Mouse (Mus musculus): ENCODE results near the gene Pygo1. TPM values are rescaled to one million over a fixed set of nuclear protein-coding genes. Genes with fewer than 3 reads are reported as not detected.
A peak's percentile ranks its signal among the peaks of the same experiment; 100 is the strongest.

Gene Pygo1
- polyA plus RNA-seq, 1 experiment = 0.38 TPM

GRCm38 (mm10) chr9:72881026-72881768 is 44.2 kb upstream of the Pygo1 start:
- no peaks in the 10 kb centered on the region for H3K4me1 ChIP-seq (ENCODE audit: control insufficient read depth, insufficient read depth, low read length)
- peak; percentile 90 for DNase-seq

DNA sequence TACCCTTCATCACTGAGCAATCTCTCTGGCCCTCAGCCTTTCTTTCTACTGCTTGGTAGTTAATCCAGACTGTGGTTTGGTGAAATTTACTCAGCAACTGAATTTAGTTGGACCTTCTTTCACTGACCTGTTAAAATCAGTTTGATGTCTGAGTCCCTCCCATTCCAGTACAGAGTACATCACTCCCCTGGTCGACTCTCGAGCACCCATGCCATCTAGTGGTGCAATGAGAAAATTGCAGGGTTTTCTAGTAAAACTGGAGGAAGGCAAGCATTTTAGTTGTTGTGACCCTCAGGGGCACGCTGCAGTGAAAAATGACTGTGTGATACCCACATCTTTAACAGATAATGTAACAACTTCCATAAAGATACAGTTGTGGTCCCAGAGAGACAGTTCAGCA is 41.5 kb upstream of the Pygo1 start:
- no peak overlapping the region for H3K27ac ChIP-seq (ENCODE audit: insufficient read depth, low read depth, low read length)
- DNase-seq = peak; percentile 58
- no peaks in the 10 kb centered on the region for H3K27me3 ChIP-seq (replicated peaks; ENCODE audit: control insufficient read depth, insufficient read depth, low read length)
- H3K36me3 ChIP-seq (ENCODE audit: control insufficient read depth, insufficient read depth, low read length) = no peaks in the 10 kb centered on the region
- no peak overlapping the region for H3K4me3 ChIP-seq (ENCODE audit: insufficient read depth, low read depth, low read length)
- WGBS = 7% methylated on average over 3 of the region's 3 CpGs
- TF ChIP-seq CTCF (conservative IDR thresholded peaks at IDR 0.05; ENCODE audit: insufficient read depth, insufficient read length, low read depth, low read length) = peak; percentile 84
- no peak for TF ChIP-seq POLR2A (IDR thresholded peaks at IDR 0.05; ENCODE audit: low read depth, low read length)
- H3K4me1 ChIP-seq (ENCODE audit: control insufficient read depth, insufficient read depth, low read length) = no peaks in the 10 kb centered on the region

More at GRCm38 (mm10) chr9:72881026-72881768, 44.2 kb upstream of the Pygo1 start:
- Histone ChIP-seq H3K27ac (ENCODE audit: insufficient read depth, low read depth, low read length) (no peak overlapping the region), H3K4me3 (ENCODE audit: insufficient read depth, low read depth, low read length) (no peak overlapping the region), H3K36me3 (ENCODE audit: control insufficient read depth, insufficient read depth, low read length) (no peaks in the 10 kb centered on the region), H3K27me3 (replicated peaks; ENCODE audit: control insufficient read depth, insufficient read depth, low read length) (no peaks in the 10 kb centered on the region)
- 14% methylated on average over 15 of the region's 15 CpGs for WGBS
- TF ChIP-seq CTCF (conservative IDR thresholded peaks at IDR 0.05; ENCODE audit: insufficient read depth, insufficient read length, low read depth, low read length) (no peak), POLR2A (IDR thresholded peaks at IDR 0.05; ENCODE audit: low read depth, low read length) (no peak)

- Histone ChIP-seq H3K27ac (ENCODE audit: insufficient read depth, low read depth, low read length) (no peak overlapping the region), H3K4me3 (ENCODE audit: insufficient read depth, low read depth, low read length) (no peak overlapping the region), H3K4me1 (ENCODE audit: control insufficient read depth, insufficient read depth, low read length) (no peaks in the 10 kb centered on the region), H3K36me3 (ENCODE audit: control insufficient read depth, insufficient read depth, low read length) (no peaks in the 10 kb centered on the region), H3K27me3 (replicated peaks; ENCODE audit: control insufficient read depth, insufficient read depth, low read length) (no peaks in the 10 kb centered on the region)
- no peak for TF ChIP-seq POLR2A (IDR thresholded peaks at IDR 0.05; ENCODE audit: low read depth, low read length)
- no peak for DNase-seq
- WGBS = 91% methylated on average over 1 of the region's 1 CpGs
Measured at GRCm38 (mm10) chr9:72889777-72890176, 35.7 kb upstream of the Pygo1 start.

- no peaks in the 10 kb centered on the region for H3K4me1 ChIP-seq (ENCODE audit: control insufficient read depth, insufficient read depth, low read length)
- no peak overlapping the region for H3K27ac ChIP-seq (ENCODE audit: insufficient read depth, low read depth, low read length)
- no peak for DNase-seq
- whole genome bisulfite sequencing = 80% methylated on average over 10 of the region's 10 CpGs
- TF ChIP-seq POLR2A (IDR thresholded peaks at IDR 0.05; ENCODE audit: low read depth, low read length) (no peak), CTCF (conservative IDR thresholded peaks at IDR 0.05; ENCODE audit: insufficient read depth, insufficient read length, low read depth, low read length) (no peak)
- no peaks in the 10 kb centered on the region for H3K36me3 ChIP-seq (ENCODE audit: control insufficient read depth, insufficient read depth, low read length)
- H3K4me3 ChIP-seq (ENCODE audit: insufficient read depth, low read depth, low read length) = no peak overlapping the region
- no peaks in the 10 kb centered on the region for H3K27me3 ChIP-seq (replicated peaks; ENCODE audit: control insufficient read depth, insufficient read depth, low read length)
Measured at GRCm38 (mm10) chr9:72890499-72891085, 34.9 kb upstream of the Pygo1 start.

DNA sequence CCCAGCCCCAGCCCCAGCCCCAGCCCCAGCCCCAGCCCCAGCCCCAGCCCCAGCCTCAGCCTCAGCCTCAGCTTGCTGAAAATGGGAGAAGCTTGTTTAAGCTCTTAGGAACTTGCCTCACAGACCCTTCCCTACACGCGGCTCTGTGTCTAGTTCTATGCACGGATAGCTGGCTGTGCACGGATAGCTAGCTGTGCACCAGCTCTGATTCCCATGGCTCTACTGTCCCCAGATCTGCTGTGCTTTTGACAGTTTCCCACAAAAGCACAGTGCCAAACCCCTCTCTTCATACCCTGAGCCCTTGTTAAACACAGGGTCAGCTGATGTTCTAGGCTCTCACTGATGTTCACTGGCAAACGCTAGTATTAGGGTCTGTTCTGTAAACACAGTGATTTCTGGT is 32.7 kb upstream of the Pygo1 start:
- Histone ChIP-seq H3K36me3 (ENCODE audit: control insufficient read depth, insufficient read depth, low read length) (no peaks in the 10 kb centered on the region), H3K27ac (ENCODE audit: insufficient read depth, low read depth, low read length) (no peak overlapping the region), H3K4me3 (ENCODE audit: insufficient read depth, low read depth, low read length) (no peak overlapping the region), H3K4me1 (ENCODE audit: control insufficient read depth, insufficient read depth, low read length) (no peaks in the 10 kb centered on the region), H3K27me3 (replicated peaks; ENCODE audit: control insufficient read depth, insufficient read depth, low read length) (no peaks in the 10 kb centered on the region)
- no peak for DNase-seq
- 95% methylated on average over 5 of the region's 5 CpGs for WGBS
- TF ChIP-seq POLR2A (IDR thresholded peaks at IDR 0.05; ENCODE audit: low read depth, low read length) (no peak), CTCF (conservative IDR thresholded peaks at IDR 0.05; ENCODE audit: insufficient read depth, insufficient read length, low read depth, low read length) (no peak)

GRCm38 (mm10) chr9:72894796-72895352 is 30.6 kb upstream of the Pygo1 start:
- TF ChIP-seq CTCF (conservative IDR thresholded peaks at IDR 0.05; ENCODE audit: insufficient read depth, insufficient read length, low read depth, low read length) (peak; percentile 11; the same call in 1 of the 2 replicates), POLR2A (IDR thresholded peaks at IDR 0.05; ENCODE audit: low read depth, low read length) (no peak)
- no peak overlapping the region for H3K4me3 ChIP-seq (ENCODE audit: insufficient read depth, low read depth, low read length)
- no peaks in the 10 kb centered on the region for H3K4me1 ChIP-seq (ENCODE audit: control insufficient read depth, insufficient read depth, low read length)
- H3K27me3 ChIP-seq (replicated peaks; ENCODE audit: control insufficient read depth, insufficient read depth, low read length) = no peaks in the 10 kb centered on the region
- no peak for DNase-seq
- H3K27ac ChIP-seq (ENCODE audit: insufficient read depth, low read depth, low read length) = no peak overlapping the region
- no peaks in the 10 kb centered on the region for H3K36me3 ChIP-seq (ENCODE audit: control insufficient read depth, insufficient read depth, low read length)
- 96% methylated on average over 6 of the region's 6 CpGs for WGBS

- no peak for TF ChIP-seq CTCF (conservative IDR thresholded peaks at IDR 0.05; ENCODE audit: insufficient read depth, insufficient read length, low read depth, low read length)
- TF ChIP-seq POLR2A (IDR thresholded peaks at IDR 0.05; ENCODE audit: low read depth, low read length) = no peak
- Histone ChIP-seq H3K27me3 (replicated peaks; ENCODE audit: control insufficient read depth, insufficient read depth, low read length) (no peaks in the 10 kb centered on the region), H3K27ac (ENCODE audit: insufficient read depth, low read depth, low read length) (no peak overlapping the region), H3K4me3 (ENCODE audit: insufficient read depth, low read depth, low read length) (no peak overlapping the region), H3K4me1 (ENCODE audit: control insufficient read depth, insufficient read depth, low read length) (no peaks in the 10 kb centered on the region), H3K36me3 (ENCODE audit: control insufficient read depth, insufficient read depth, low read length) (no peaks in the 10 kb centered on the region)
- WGBS = 66% methylated on average over 8 of the region's 8 CpGs
- DNase-seq = no peak
Measured at GRCm38 (mm10) chr9:72902057-72902456, 23.4 kb upstream of the Pygo1 start.

Data from kidney, adult 2 months (tissue).